In the genomic region with DNA sequence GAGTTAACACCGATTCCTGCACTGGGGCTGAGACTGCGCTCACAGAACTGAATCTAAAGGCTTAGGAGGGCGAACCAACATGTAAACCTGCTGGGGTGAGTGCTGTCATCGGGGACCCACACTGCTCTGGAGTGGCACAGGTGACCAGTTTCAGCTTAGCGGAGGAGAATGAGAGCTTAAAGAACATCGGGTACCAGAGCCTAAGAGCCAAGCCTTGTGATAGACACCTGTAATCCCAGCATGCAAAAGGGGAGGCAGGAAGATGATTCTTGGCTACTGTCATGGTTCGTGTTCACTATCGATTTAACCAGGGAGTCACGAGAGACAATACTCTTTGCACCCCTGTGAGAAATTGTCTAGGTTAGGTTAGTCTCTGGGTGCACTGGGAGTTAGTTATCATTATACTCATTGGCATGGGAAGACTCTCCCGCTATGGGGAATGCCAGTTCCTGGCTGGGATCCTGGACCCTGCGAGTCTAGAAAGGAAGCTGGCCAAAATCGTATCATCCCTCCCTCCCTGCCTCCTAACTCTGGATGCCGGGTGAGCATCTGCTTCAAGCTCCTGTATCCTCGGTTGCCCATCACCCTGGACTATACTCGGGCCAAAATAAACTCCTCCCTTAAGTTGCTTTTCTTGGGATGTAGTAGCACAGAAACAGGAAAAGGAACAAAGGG, we compare ENCODE assay signal across 26 mouse cellular contexts. TPM values are rescaled to one million over a fixed set of nuclear protein-coding genes. Genes with fewer than 3 reads are reported as not detected.
DNase-seq lines count a peak whose midpoint lies in the region; ATAC-seq and TF ChIP-seq lines count a peak whose summit lies in the region.
"Had no signal": no experiment of that assay in that cellular context is flagged by ENCODE, and none has a peak within 500 bp of the region (broad histone marks: within the 10 kb centered on the region; RNA-seq: fewer than 3 reads in every experiment).

No protein-coding gene starts in this region.

- intact Hi-C loops in heart, adult 2 months (cut with DNase I), result no loop called here

- H3K27ac ChIP-seq in hindbrain, embryonic 13.5 days, result peak overlapping the region; percentile 18; the same call in 1 of the 2 replicates
- no peak overlapping the region for H3K27ac ChIP-seq in hindbrain, embryonic 11.5 days (ENCODE audit: low read depth, low read length)
- no peak overlapping the region for H3K27ac ChIP-seq in heart, adult 2 months
- H3K27ac ChIP-seq: heart, embryonic 13.5 days; liver, embryonic 12.5 days; macrophage; midbrain, embryonic 10.5 days; neural tube, embryonic 12.5 days; stomach, embryonic 15.5 days had no signal

- no peak for TF ChIP-seq CTCF in heart, adult 2 months (IDR thresholded peaks at IDR 0.05)

- H3K27me3 ChIP-seq in hindbrain, embryonic 13.5 days, result no peaks in the 10 kb centered on the region
- no peaks in the 10 kb centered on the region for H3K27me3 ChIP-seq in hindbrain, embryonic 11.5 days (ENCODE audit: control insufficient read depth, insufficient read depth, low read length)
- H3K27me3 ChIP-seq in heart, adult 2 months (ENCODE audit: control insufficient read depth, insufficient read depth, low read length), result no peaks in the 10 kb centered on the region
- H3K27me3 ChIP-seq: heart, embryonic 13.5 days; neural tube, embryonic 12.5 days; Patski; stomach, embryonic 15.5 days had no signal

- H3K4me3 ChIP-seq in hindbrain, embryonic 13.5 days, result no peak overlapping the region
- H3K4me3 ChIP-seq in hindbrain, embryonic 11.5 days (ENCODE audit: low read depth, low read length), result no peak overlapping the region
- no peak overlapping the region for H3K4me3 ChIP-seq in heart, adult 2 months
- H3K4me3 ChIP-seq: heart, embryonic 13.5 days; liver, embryonic 12.5 days; midbrain, embryonic 10.5 days; neural tube, embryonic 12.5 days; stomach, embryonic 15.5 days had no signal

- ATAC-seq in hindbrain, embryonic 13.5 days (ENCODE audit: low FRiP score), result no peak
- no peak for ATAC-seq in hindbrain, embryonic 11.5 days (ENCODE audit: low FRiP score)
- ATAC-seq: CD4-positive, CD25-positive, alpha-beta regulatory T cell, adult 4 months; liver, embryonic 12.5 days; Patski had no signal

- no peak overlapping the region for H3K9ac ChIP-seq in hindbrain, embryonic 13.5 days
- no peak overlapping the region for H3K9ac ChIP-seq in hindbrain, embryonic 11.5 days (ENCODE audit: low read depth, low read length)
- H3K9ac ChIP-seq in heart, adult 2 months (ENCODE audit: low read depth, low read length), result no peak overlapping the region
- H3K9ac ChIP-seq: heart, embryonic 13.5 days; liver, embryonic 12.5 days; lung, embryonic 14.5 days; neural tube, embryonic 12.5 days; stomach, embryonic 15.5 days had no signal

- WGBS in hindbrain, embryonic 13.5 days, result 84% methylated on average over 15 of the region's 15 CpGs
- 90% methylated on average over 15 of the region's 15 CpGs for WGBS in hindbrain, embryonic 11.5 days
- WGBS in heart, adult 2 months, result 66% methylated on average over 15 of the region's 15 CpGs

- no peaks in the 10 kb centered on the region for H3K36me3 ChIP-seq in hindbrain, embryonic 13.5 days
- no peaks in the 10 kb centered on the region for H3K36me3 ChIP-seq in hindbrain, embryonic 11.5 days (ENCODE audit: control insufficient read depth, insufficient read depth, low read length)
- H3K36me3 ChIP-seq in heart, adult 2 months (ENCODE audit: control insufficient read depth, insufficient read depth, low read length), result no peaks in the 10 kb centered on the region
- H3K36me3 ChIP-seq: heart, embryonic 13.5 days; liver, embryonic 12.5 days; midbrain, embryonic 10.5 days; neural tube, embryonic 12.5 days; stomach, embryonic 15.5 days had no signal

- DNase-seq in cerebellum, adult 11-12 months, result peak; percentile 61
- DNase-seq in cerebellum, adult 8-10 months, result no peak
- DNase-seq in hindbrain, embryonic 11.5 days (ENCODE audit: low spot score), result no peak
- DNase-seq in right cerebral cortex, postnatal 25 days, result peak; percentile 37
- no peak for DNase-seq in right cerebral cortex, adult 2 months (ENCODE audit: low spot score in 2 of 2)
- DNase-seq in heart, adult 2 months, result no peak
- DNase-seq in lung, adult 18-20 months, result no peak
- DNase-seq: adrenal gland, adult 8-10 months; gastrocnemius, postnatal 10 days; heart, adult 11 months; kidney, adult 18-20 months; kidney, postnatal 10 days; lung, embryonic 14.5 days; right cerebral cortex, adult 18-20 months; thymus, adult 18-20 months; thymus, postnatal 4 days had no signal

- no peak overlapping the region for H3K4me2 ChIP-seq in hindbrain, embryonic 13.5 days
- no peak overlapping the region for H3K4me2 ChIP-seq in hindbrain, embryonic 11.5 days (replicated peaks; ENCODE audit: low read depth, low read length)
- H3K4me2 ChIP-seq: heart, embryonic 13.5 days; liver, embryonic 12.5 days; lung, embryonic 14.5 days; neural tube, embryonic 12.5 days; stomach, embryonic 15.5 days had no signal

- no peaks in the 10 kb centered on the region for H3K9me3 ChIP-seq in hindbrain, embryonic 13.5 days
- H3K9me3 ChIP-seq in hindbrain, embryonic 11.5 days (ENCODE audit: control insufficient read depth, low read length), result no peaks in the 10 kb centered on the region
- H3K9me3 ChIP-seq: heart, embryonic 13.5 days; liver, embryonic 12.5 days; midbrain, embryonic 10.5 days; neural tube, embryonic 12.5 days; stomach, embryonic 15.5 days had no signal

- no peaks in the 10 kb centered on the region for H3K79me2 ChIP-seq in heart, adult 2 months (replicated peaks; ENCODE audit: control insufficient read depth, insufficient read depth, low read length)

- TF ChIP-seq POLR2A in heart, adult 2 months (IDR thresholded peaks at IDR 0.05; ENCODE audit: insufficient read depth, low read depth, low read length), result no peak

- peaks cover 28% of the 10 kb centered on the region for H3K4me1 ChIP-seq in hindbrain, embryonic 13.5 days (replicated peaks)
- H3K4me1 ChIP-seq in hindbrain, embryonic 11.5 days (replicated peaks; ENCODE audit: control insufficient read depth, insufficient read depth, low read length), result peaks cover 7% of the 10 kb centered on the region; the same call in 1 of the 2 replicates
- H3K4me1 ChIP-seq in heart, adult 2 months (ENCODE audit: control insufficient read depth, insufficient read depth, low read length), result no peaks in the 10 kb centered on the region
- H3K4me1 ChIP-seq: liver, embryonic 12.5 days had no signal

- no peak for TF ChIP-seq EP300 in heart, adult 2 months (IDR thresholded peaks at IDR 0.05; ENCODE audit: insufficient read depth, low read depth, low read length)

RNA-seq across cellular contexts. Expression of a gene that starts 35.3 kb away (rescaled TPM):
- 6,917 and 6,921 TPM in 2 replicates for polyA plus RNA-seq in hindbrain, embryonic 13.5 days (2015; fragmentation: Nextera tagmentation; extraction: Ambion mirVana)
- polyA plus RNA-seq in hindbrain, embryonic 11.5 days (2014; fragmentation: Nextera tagmentation; extraction: Ambion mirVana), result 4,486 and 4,492 TPM in 2 replicates
- 10 to 100 TPM; 20.1 to 23.0 TPM for total RNA-seq in heart, adult 2 months (2021)
- 7.2 and 10.9 TPM in 2 replicates for polyA plus RNA-seq in heart, adult 2 months (2012; rRNA removed)

RNA-seq across cellular contexts. Expression of a gene that starts 36.7 kb away (rescaled TPM):
- polyA plus RNA-seq in hindbrain, embryonic 13.5 days (2015; fragmentation: Nextera tagmentation; extraction: Ambion mirVana), result 7.8 TPM in 2 replicates
- 7.9 and 10.2 TPM in 2 replicates for polyA plus RNA-seq in hindbrain, embryonic 11.5 days (2014; fragmentation: Nextera tagmentation; extraction: Ambion mirVana)
- 10 to 100 TPM in 1 of 2 experiments, 1 to 10 TPM in 1; 6.4 to 11.0 TPM for total RNA-seq in heart, adult 2 months (2021)
- polyA plus RNA-seq in heart, adult 2 months (2012; rRNA removed), result 11.7 and 17.8 TPM in 2 replicates

RNA-seq across cellular contexts. Expression of a gene that starts 49.2 kb away (rescaled TPM):
- 0.36 and 0.45 TPM in 2 replicates for polyA plus RNA-seq in hindbrain, embryonic 13.5 days (2015; fragmentation: Nextera tagmentation; extraction: Ambion mirVana)
- polyA plus RNA-seq in hindbrain, embryonic 11.5 days (2014; fragmentation: Nextera tagmentation; extraction: Ambion mirVana), result 0.18 and 0.26 TPM in 2 replicates
- total RNA-seq in heart, adult 2 months (2021), result 10 to 100 TPM; 18.0 to 19.6 TPM
- 23.7 and 24.4 TPM in 2 replicates for polyA plus RNA-seq in heart, adult 2 months (2012; rRNA removed)
- total RNA-seq: monocyte, adult 5-6 weeks had no signal

Comparison
In these comparisons a context has a peak if more than half of its experiments do, and no peak if none do; other contexts are left out.
1. DNase-seq: peak in cerebellum, adult 11-12 months (single experiment) and right cerebral cortex, postnatal 25 days (single experiment); none in cerebellum, adult 8-10 months (single experiment), hindbrain, embryonic 11.5 days (single experiment), right cerebral cortex, adult 2 months (0 of 2), heart, adult 2 months (0 of 2) and lung, adult 18-20 months (0 of 2).
2. RNA of a gene that starts 35.3 kb away (polyA plus RNA-seq): 6,917 to 6,921 TPM in hindbrain, embryonic 13.5 days and 4,486 to 4,492 TPM in hindbrain, embryonic 11.5 days; 7.2 to 10.9 TPM in heart, adult 2 months; every median in the first group is over 100 times any median in the second.
3. RNA of a gene that starts 49.2 kb away (polyA plus RNA-seq): 23.7 to 24.4 TPM in heart, adult 2 months; 0.36 to 0.45 TPM in hindbrain, embryonic 13.5 days and 0.18 to 0.26 TPM in hindbrain, embryonic 11.5 days; every median in the first group is over 10 times any median in the second.